Mouse (Mus musculus) frontal cortex, adult 2 months (tissue): ENCODE measurements around the gene B9d2. TPM values are rescaled to one million over a fixed set of nuclear protein-coding genes. Genes with fewer than 3 reads are reported as not detected.

Experiments
- DNase-seq, 2 experiments: peaks; one replicate each; pipeline ENCODE4 v3.0.0; 2022; ENCODE audit warnings: low spot score in 1 of 2; ENCODE audit errors: extremely low spot score in 1 of 2
- polyA plus RNA-seq: library from polyadenylated mRNA; depleted of rRNA; stranded (reverse); fragments of >200 nt; gene quantifications from 2 replicates; pipeline ENCODE4 v1.2.3, GENCODE M21; 2012; rRNA removed

Gene B9d2
- polyA plus RNA-seq: 54.8 and 62.4 TPM in 2 replicates

DNA sequence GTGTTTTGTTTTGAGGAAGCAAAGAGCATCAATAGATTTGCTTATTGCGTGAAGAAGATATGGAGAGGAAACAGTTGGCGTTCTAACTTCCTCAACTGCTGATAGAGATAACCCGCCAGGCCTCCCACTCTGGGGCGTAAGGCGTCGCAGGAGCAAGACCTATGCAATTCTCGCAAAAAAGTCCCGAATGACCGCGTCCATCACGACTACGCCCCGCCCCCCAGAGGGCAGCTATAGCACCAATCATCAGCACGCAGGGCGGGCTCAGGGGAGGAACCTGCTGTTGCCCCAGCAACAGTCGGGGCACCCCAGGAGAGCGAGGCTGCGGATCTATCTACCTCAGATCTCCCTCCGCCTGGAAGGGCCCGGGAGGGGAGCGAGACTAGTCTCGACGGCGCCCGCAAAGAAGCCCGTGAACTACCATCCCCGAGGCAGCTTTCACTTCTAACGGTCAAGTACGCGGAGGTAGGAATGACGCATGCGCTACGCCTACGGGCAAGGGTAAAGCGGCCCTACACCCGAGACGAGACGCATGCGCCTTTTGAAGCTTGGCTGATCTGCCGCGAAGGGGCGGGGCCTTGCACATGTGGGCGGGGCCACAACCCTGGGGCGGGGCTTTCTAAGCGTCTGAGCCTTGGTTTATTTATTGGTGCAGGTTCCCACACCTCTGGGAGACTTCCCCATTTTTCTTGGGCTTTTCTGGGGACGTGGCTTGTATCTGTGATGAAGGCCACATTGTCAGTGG, at the start of gene B9d2:
TSS of gene B9d2 (plus strand) at position 267 of the 745 bp plus-strand sequence.
- DNase-seq: peak; percentile 92 to 96

- DNase-seq: no peak
These were observed 47.9 kb upstream of the B9d2 start for GRCm38 (mm10) chr7:25632679-25633078.

DNA sequence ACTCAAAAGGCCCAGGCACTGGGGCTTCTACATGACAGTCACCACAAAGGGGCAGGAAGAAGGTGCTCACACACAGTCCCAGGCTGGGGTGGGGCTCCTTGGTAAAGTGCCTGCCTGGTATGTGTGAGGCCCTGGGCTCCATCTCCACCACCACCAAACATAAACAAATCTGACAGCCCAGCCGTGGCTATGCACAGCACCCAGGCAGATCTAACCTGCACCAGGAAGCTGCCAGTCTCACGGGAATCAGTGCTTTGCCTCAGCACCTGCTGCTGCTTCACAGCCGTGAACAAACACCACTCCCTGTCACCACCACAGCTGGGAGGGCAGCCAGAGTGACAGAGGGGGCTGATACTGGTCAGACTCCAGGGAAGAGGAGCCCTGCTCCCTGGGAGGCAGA, 44.2 kb upstream of the B9d2 start:
- no peak for DNase-seq

DNA sequence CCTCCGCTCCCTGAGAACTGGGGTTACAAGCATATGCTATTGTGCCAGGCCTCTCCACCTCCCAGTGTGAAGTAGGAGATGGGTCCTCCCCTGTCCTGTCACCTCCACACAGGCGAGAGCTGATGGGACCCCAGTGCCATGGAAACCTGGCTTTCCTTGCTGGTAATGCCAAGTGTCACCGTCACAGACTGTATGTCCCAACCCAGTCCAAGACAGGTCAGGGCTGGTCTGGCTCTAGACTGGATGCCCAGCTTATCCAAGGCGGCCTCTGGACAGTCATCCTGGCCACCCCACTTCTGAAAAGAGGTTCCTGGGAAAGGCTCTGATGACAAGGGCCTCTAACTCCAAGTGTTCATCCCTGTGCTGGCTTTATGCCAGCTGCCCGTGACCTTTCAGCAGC, 43.5 kb upstream of the B9d2 start:
- no peak for DNase-seq

- DNase-seq: peak; percentile 52 to 59
These were observed 40.8 kb upstream of the B9d2 start for GRCm38 (mm10) chr7:25639754-25640153.

DNA sequence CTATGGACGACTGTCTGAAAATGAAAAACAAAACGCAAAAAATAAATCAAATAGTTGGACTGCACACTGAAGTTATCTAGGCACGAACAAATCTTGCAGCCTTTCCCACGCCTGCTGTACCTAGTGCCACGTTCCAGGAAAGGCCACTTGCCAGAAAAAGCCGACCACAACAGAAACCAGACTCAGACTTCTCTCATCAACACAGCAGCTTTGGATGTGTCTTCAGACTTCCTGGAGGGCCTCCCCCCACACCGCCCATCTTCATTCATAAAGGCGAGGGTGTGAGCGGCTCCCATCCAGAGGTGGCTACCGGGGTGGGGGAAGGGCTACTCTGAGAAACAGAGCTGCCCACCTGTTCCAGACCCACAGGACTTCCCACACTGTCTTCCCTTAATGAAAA, 36.4 kb upstream of the B9d2 start:
- DNase-seq: no peak

GRCm38 (mm10) chr7:25644631-25645030, 35.9 kb upstream of the B9d2 start:
- no peak for DNase-seq

- DNase-seq: no peak
These were observed 35.5 kb upstream of the B9d2 start for GRCm38 (mm10) chr7:25645074-25645473.

DNA sequence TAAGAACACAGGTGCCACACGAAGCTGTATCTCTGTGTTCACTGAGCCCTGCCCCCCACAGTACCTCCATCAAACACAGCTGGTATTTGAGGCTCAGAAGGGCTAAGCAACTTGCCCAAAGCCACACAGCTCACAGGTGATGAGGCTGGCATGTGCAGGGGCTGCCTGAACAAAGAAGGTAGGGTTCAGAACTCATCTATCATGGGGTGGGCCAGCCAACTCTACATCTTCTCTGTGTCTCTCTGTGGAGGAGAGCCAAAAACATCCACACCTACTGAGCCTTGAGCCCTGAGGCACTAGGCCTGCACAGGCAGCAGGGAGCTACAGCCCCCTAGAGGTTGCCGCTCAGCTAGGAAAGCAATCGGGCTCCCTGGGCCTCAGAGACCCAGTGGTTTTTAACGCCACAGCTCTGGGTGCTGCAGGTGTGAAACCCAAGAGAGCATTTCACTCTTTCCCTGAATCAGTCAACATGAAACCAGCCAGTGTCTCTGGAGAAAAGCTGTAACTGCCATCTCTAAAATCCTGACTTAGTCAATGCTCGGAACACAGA, 32.9 kb upstream of the B9d2 start:
- no peak for DNase-seq

- DNase-seq: no peak
These were observed 30.7 kb upstream of the B9d2 start for GRCm38 (mm10) chr7:25649839-25650238.

DNA sequence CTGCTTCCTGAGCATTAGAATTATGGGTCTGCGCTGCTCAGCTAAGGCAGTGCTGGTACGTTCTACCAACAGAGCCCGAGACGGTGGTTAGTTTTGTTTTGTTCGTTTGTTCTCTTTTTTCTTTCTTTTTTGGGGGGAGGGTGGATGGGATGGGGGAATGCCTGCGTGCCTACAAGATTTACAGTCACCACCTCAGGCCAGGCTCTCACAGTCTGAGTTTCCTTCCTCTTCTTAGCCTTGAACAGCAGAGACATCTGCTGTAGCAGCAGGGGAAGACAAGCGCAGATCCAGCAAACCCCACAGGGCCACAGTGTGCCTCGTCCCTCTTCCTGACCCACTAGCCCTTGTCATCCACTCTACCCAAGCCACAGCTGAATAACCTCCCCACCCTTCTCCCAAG, 29.3 kb upstream of the B9d2 start:
- no peak for DNase-seq

DNA sequence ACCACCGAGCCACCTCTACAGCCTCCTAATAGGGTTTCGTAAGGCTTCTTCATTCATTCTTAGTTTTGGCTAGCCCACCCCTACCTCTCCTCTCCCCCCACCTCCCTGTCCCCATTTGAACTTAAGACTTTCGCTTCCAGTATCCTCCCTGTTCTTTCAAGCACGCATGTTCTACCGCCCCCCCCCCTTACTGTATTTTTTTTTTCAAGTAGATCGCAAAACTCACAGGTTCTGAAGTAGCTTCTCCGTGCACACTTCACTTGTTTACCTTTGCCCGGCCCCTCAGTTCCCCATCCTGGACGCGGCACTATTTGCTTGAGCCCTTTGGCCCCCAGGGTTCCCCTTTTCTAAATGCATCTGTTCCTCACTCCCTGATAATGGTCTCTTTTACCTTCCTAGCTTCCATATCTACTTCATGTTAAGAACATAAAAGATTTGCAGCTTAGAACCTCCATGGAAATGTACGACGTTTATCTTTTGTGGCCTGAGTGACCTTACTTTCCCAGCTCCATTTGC, 28.3 kb upstream of the B9d2 start:
- DNase-seq: no peak

DNA sequence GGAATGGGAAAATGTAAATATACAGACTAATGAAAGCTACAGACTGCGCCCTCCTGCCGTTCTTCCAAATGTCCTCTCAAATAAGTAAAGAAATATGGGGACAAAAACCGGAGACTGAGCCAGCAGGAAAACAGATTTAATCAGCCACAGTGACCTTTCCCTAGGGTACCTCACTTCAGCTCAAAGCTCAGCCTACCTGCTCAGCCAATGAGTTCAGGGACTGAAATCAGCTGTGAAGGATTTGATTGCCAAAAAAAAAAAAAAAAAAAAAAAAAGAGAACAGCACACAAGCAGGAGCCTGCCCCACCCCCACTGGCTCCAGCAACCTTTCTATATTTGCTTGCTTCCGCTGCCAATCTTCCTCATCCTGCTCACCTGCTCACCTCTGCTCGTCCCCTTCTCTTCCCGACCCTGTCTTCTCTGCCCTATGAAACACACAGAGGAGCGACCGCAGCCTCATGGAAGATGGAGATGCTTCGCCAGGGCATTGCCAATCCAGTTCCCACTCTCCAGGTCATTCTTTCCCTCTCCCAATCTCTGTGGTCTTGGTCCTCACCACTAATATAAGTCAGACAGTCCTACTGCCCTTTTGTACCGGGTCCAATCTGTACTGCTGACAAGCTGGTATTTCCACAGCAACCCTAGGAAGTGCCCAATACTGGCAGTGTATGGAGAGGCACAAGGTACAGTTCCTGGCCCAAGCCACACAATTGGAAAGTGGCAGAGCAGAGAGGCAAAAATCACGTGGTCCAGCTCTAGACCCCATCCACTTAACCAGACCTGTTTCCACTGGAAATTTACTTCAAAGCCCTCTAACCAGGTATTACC, 24.8 kb upstream of the B9d2 start:
- DNase-seq: no peak

- no peak for DNase-seq
These were observed 22.8 kb upstream of the B9d2 start for GRCm38 (mm10) chr7:25657785-25658184.

DNA sequence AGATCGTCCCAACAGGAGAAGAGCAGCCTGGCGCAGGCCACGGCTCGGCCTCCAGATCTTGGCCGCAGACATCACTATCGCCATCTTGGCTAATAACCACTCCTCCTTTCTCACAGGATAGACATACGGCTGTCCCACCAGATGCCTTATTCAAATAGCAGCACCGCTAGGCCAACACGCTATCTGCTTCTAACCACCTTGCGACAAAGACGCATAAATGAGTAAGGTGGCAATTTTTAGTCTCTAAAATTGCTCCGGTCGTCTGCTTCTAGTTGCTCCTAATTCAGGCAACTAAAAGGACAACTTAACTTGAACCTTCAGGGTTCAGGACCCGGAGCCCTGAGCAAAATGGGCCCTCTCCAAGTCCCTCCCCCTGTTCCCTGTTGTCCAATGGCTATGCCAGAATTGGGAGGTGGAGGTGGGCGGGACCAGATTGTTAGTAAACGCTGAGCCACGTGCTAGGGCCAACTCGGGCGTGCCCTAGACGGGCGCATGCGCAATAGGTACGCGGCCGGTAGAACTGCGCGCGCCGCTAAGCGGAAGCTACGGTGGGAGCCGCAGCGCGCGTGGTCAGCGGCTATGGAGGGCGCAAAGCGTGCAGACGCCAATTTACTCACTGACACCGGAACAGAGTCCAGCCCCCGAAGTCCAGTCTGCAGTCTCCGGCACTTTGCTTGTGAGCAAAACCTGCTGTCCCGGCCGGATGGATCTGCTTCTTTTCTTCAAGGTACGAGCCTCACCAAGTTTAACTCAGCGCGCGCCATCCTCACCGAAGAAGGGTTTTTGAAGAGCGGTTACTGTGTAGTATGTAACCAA, 21.7 kb upstream of the B9d2 start, which contains the start of the genes Bckdha and Exosc5:
TSS of gene Bckdha (minus strand) at position 325 of the 816 bp plus-strand sequence.
TSS of gene Exosc5 (plus strand) at position 508 of the 816 bp plus-strand sequence.
- peak; percentile 99 to 100 for DNase-seq

DNA sequence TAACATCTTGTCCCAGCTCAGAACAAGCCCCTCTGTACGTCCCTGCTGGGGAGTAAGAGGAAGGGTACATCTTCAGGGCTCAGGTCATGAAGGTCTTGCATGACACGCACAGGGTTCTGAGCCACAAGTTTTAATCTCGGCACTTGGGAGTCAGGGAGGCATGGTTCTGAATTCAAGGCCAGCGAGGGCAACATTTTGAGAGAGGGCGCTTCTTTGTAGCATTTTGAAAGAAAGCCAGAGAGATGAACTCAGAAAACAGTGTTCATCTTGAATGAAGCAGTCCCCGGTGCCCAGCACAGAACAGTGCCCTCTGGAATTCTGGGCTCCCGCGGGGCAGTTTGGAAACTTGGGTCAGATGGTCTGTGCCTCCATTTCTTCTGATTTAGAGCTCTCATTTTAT, 14.2 kb upstream of the B9d2 start:
- DNase-seq: no peak

GRCm38 (mm10) chr7:25669158-25669557, 11.4 kb upstream of the B9d2 start:
- no peak for DNase-seq

- no peak for DNase-seq
These were observed 10.9 kb upstream of the B9d2 start for GRCm38 (mm10) chr7:25669631-25670030.

DNA sequence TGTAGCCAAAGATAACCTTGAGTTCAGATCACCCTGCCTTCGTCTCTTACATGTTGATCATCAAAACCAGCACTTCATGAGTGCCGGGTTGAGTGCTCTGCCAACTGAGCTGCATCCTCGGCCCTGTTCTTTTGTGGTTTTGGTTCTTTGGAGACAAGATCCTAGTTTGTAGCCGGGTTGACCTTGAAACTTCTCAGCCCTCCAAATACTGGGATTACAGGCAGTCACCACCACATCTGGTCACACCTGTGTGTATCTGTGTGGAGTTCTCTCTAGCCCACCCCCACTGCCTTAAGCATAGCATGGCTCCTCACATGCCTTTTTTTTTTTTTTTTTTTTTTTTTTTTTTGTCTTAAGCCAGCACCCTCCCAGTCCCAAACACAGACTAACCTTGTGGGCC, 10.5 kb upstream of the B9d2 start:
- no peak for DNase-seq

DNA sequence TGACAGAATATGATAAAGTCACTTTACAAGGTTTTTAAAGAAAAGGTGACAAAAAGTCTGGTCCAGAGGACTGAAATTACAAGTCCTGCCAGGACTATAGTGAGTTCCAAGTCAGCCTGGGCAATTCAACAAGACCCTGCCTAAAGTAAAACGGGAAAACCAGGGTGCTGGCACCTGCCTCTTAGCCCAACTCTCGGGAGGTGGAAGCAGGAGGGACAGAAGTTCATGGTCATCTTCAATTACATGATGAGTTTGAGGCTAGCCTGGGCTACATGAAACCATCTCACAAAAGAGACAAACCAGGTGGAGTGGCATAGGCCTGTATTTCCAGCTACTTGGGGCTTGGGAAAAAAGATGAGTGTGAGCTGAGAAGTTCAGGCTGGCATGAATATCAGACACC, 8.9 kb upstream of the B9d2 start:
- no peak for DNase-seq
